Mouse (Mus musculus) thymus, adult 2 months (tissue): ENCODE data around the gene Pard6b. TPM values are rescaled to one million over a fixed set of nuclear protein-coding genes. Genes with fewer than 3 reads are reported as not detected.

Experiments
- DNase-seq: peaks from one replicate; pipeline ENCODE4 v3.0.0; 2021
- H3K27ac ChIP-seq: fragments of 200-500 bp; 2 replicates; pipeline ENCODE4 v1.5.1; 2012; ENCODE audit warnings: low read length, control low read depth; ENCODE audit not compliant: control insufficient read depth, insufficient read depth
- H3K27me3 ChIP-seq: fragments of 200-500 bp; 2 replicates; pipeline ENCODE4 v1.6.1; 2012; ENCODE audit warnings: mild to moderate bottlenecking, low read length, moderate library complexity, mixed read lengths; ENCODE audit not compliant: control insufficient read depth, insufficient read depth
- H3K36me3 ChIP-seq: fragments of 200-500 bp; 2 replicates; pipeline ENCODE4 v1.6.1; 2012; ENCODE audit warnings: mild to moderate bottlenecking, low read length, moderate library complexity; ENCODE audit not compliant: control insufficient read depth, insufficient read depth
- H3K4me1 ChIP-seq: fragments of 200-500 bp; replicated peaks from 2 replicates; pipeline ENCODE4 v1.6.1; 2012; ENCODE audit warnings: low read length; ENCODE audit not compliant: control insufficient read depth, insufficient read depth
- H3K4me3 ChIP-seq: fragments of 200-500 bp; 2 replicates; pipeline ENCODE4 v1.5.1; 2012; ENCODE audit warnings: mild to moderate bottlenecking, low read length, control low read depth, moderate library complexity; ENCODE audit not compliant: control insufficient read depth, insufficient read depth
- CTCF ChIP-seq: fragments of 200-500 bp; IDR thresholded peaks from 2 replicates; pipeline ENCODE4 v1.5.1; 2012; ENCODE audit warnings: mild to moderate bottlenecking, control low read depth, low read length, moderate library complexity, borderline replicate concordance; ENCODE audit not compliant: control insufficient read depth, poor library complexity, insufficient read depth; ENCODE audit errors: extremely low read depth
- POLR2A ChIP-seq: fragments of 200-500 bp; IDR thresholded peaks from 2 replicates; pipeline ENCODE4 v1.6.1; 2012; ENCODE audit warnings: mild to moderate bottlenecking, low read length, control low read depth, moderate library complexity; ENCODE audit not compliant: control insufficient read depth, poor library complexity, insufficient read depth; ENCODE audit errors: extremely low read depth
- WGBS: fragments of 180-500 bp; shearing (Covaris S2); methylation state at CpG from one replicate; pipeline ENCODE4 v1.1.7; 2018; 5-methylcytosine and 5-hydroxymethylcytosine counted together
- polyA plus RNA-seq: library from polyadenylated mRNA; depleted of rRNA; stranded (reverse); fragments of >200 nt; gene quantifications from 2 replicates; pipeline ENCODE4 v1.2.3, GENCODE M21; 2012

The Pard6b gene
- polyA plus RNA-seq, 1 experiment, result 4.2 TPM

DNA sequence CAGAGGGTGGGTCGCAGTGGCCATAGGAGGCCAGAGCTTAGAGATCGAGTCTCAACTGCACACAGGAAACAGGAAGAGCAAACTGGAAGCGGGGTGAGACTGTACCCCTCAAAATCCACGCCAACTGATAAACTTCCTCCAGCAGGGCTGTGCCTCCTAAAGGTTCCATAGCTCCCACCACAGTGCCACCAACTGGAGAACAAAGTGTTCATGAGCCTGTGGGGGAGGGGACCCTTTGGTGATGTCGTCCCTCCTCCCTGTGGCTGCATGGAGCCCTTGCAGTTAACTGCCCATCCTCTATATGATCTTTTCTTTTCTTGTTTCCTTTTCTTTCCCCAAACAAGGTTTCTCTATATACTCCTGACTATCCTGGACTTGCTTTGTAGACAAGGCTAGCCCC is 32.9 kb downstream of the Pard6b start:
- TF ChIP-seq POLR2A (no peak), CTCF (no peak)
- no peak for DNase-seq
- Histone ChIP-seq H3K4me1 (peaks cover 16% of the 10 kb centered on the region), H3K27ac (no peak overlapping the region), H3K27me3 (peaks cover 2% of the 10 kb centered on the region; the same call in 1 of the 2 replicates), H3K4me3 (no peak overlapping the region), H3K36me3 (no peaks in the 10 kb centered on the region)
- 24% methylated on average over 5 of the region's 5 CpGs for WGBS

DNA sequence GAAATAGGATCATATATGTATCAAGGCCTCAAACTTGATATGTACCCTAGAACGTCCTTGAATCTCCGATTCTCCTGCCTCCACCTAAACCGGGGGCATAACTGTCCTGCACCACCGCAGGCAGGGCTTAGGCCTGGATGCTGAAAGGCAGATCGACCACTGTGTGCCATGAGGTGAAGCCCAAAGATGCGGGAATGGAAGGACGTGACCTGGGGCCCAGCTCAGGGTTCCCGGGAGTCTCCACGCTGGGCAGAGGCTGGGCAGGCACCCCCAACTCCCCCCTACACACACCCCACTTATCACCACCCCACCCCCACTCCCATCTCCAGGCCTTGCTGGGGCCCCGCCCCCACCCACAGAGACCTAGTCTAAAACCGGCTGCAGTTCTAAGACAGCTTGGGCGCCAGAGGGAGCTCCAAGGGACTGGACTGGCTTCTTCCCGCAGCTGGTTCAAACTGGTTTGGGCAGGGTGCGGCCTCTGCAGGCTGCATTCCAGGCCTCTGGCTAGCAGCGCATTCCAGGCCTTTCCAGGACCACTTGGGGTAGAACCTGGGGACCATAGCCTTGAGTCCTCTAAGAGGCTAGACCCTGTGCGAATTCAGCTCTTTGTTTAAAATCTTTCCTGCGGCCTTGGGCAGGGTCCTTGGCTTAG is 34.0 kb downstream of the Pard6b start:
- peak; percentile 21 for DNase-seq
- Histone ChIP-seq H3K4me1 (peaks cover 16% of the 10 kb centered on the region), H3K27ac (no peak overlapping the region), H3K4me3 (no peak overlapping the region), H3K27me3 (peaks cover 2% of the 10 kb centered on the region; the same call in 1 of the 2 replicates), H3K36me3 (no peaks in the 10 kb centered on the region)
- no peak for TF ChIP-seq POLR2A
- no peak for TF ChIP-seq CTCF
- 57% methylated on average over 17 of the region's 17 CpGs for WGBS

DNA sequence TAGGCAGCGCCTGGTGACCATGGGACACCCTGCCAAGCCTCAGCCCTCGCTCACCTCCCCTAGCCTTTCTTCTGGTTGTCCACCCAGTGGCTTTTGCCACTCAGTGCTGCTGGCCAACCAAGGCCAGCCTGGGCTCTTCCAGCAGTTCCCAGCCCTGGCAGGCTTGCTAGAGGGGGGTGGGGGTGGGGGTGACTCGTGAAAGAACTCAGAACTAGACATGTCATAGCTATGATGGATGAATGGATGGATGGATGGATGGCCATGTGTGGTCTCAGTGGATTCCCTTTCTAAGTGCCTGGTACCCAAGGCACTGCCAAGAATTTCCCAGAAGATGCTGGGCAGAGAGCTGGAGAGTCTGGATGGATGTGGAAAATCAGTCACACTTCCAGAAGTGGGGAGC is 35.0 kb downstream of the Pard6b start:
- Histone ChIP-seq H3K27me3 (peaks cover 2% of the 10 kb centered on the region; the same call in 1 of the 2 replicates), H3K4me1 (peaks cover 16% of the 10 kb centered on the region), H3K4me3 (no peak overlapping the region), H3K36me3 (no peaks in the 10 kb centered on the region), H3K27ac (no peak overlapping the region)
- 96% methylated on average over 3 of the region's 3 CpGs for WGBS
- no peak for TF ChIP-seq CTCF
- no peak for TF ChIP-seq POLR2A
- no peak for DNase-seq

DNA sequence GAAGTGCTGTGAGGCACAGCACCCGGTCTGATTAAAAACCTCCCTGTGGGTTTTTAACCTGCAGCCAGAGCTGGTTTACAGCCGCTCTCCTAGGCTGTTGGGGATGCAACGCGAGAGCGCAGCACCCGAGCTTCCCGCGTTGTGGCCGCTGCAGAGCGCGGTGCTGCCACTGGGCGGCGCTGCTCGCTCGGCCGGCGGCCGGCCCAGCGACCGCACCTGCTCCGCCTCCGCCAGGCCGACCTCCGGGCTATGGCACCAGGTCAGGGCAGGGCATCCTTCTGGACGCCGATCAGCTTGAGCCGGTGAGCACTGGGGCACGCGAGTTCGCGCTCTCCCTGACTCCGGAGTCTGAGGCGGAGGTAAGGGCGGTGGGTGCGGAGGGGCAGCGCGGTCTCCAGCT is 36.3 kb downstream of the Pard6b start:
- H3K27me3 ChIP-seq, result peaks cover 2% of the 10 kb centered on the region; the same call in 1 of the 2 replicates
- H3K27ac ChIP-seq, result no peak overlapping the region
- peak overlapping the region; percentile 50 for H3K4me3 ChIP-seq
- no peaks in the 10 kb centered on the region for H3K36me3 ChIP-seq
- TF ChIP-seq CTCF (peak; percentile 97), POLR2A (no peak)
- WGBS, result under 1% methylated on average over 37 of the region's 37 CpGs
- peaks cover 16% of the 10 kb centered on the region for H3K4me1 ChIP-seq
- peak; percentile 53 for DNase-seq

DNA sequence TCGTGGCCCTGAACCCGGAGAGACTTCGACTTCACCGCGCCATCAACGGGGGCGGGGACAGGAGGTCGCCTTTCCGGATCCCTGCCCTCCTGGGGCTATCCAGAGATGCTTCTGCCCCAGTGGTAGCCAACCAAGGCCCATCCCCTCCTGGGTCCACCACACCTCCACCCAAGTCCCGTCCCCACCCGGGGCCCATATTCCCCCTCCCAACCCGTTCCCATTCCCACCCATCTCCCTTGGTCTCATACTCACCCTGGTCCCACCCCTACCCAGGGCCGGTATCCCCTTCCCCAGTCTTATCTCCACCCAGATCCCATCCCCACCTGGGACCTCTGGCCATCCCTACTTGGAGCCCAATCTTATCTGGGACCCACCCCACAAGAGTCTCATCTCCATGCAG is 36.7 kb downstream of the Pard6b start:
- H3K27ac ChIP-seq, result no peak overlapping the region
- no peak for TF ChIP-seq CTCF
- TF ChIP-seq POLR2A, result no peak
- peaks cover 16% of the 10 kb centered on the region for H3K4me1 ChIP-seq
- 3% methylated on average over 13 of the region's 13 CpGs for WGBS
- DNase-seq, result peak; percentile 11
- H3K36me3 ChIP-seq, result no peaks in the 10 kb centered on the region
- peaks cover 2% of the 10 kb centered on the region; the same call in 1 of the 2 replicates for H3K27me3 ChIP-seq
- H3K4me3 ChIP-seq, result peak overlapping the region; percentile 50

DNA sequence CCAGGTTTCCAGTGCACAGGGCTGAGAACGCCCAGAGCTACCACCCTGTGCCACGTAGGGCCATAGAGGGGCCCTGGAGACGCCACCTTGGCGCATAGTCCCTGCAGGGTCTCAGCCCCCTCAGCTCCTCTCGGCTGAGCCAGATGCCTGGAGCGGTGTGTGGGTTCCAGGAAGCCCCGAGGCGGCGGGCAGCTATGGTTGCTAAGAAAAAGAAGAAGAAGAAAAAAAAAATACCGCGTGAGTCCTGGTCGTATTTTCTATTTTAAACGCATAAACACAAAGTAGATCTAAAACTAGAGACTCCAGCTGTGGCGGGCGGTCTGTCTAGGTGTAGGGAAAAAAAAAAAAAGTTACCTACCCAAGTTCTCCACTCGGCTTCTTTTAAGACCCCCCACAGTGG is 37.2 kb downstream of the Pard6b start:
- H3K36me3 ChIP-seq, result no peaks in the 10 kb centered on the region
- H3K4me1 ChIP-seq, result peaks cover 16% of the 10 kb centered on the region
- WGBS, result 6% methylated on average over 16 of the region's 16 CpGs
- no peak for TF ChIP-seq POLR2A
- no peak for TF ChIP-seq CTCF
- no peak for DNase-seq
- H3K4me3 ChIP-seq, result no peak overlapping the region
- H3K27me3 ChIP-seq, result peaks cover 2% of the 10 kb centered on the region; the same call in 1 of the 2 replicates
- H3K27ac ChIP-seq, result no peak overlapping the region
